Mouse (Mus musculus) A20 (cell line): ENCODE measurements around the gene Ovgp1.
"Not testable (repeated sequence)": the region's sequence is repeated elsewhere in the genome, so short reads cannot be mapped to it uniquely, and the experiment has no call there.

Experiments used
- DNase-seq: peaks from one replicate; pipeline ENCODE4 v3.0.0-alpha.2; 2011; ENCODE audit warnings: low read depth, low spot score

The Ovgp1 gene

DNA sequence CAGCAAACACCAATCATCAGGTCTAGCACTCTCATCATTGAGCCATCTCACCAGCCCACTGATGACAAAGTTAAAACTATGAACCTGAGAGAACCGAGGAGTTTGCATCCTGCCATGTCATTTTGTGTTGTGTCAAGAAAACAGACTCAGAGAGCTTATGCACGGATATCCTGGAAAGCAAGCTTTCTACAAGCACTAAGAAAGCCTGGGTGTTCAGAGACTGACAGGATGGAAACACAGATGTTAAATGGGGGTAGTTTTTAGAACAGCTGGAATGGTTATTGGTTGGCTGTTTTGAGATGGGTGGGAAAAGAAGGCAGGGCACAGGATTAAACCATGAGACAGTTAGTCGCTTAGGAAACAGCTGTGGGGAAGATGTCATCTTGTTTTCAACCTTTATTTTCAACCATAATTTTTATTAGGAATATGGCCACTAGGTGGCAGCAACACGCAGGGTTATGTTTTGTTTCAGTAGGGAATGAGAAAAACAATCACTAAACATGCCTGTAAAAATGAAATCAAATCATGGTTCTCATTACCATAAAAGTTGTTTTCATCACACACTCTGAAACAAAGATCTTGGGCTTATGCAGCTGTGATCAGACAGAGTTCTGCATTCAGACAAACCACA, 18.3 kb downstream of the Ovgp1 start:
- peak; percentile 68 for DNase-seq

DNA sequence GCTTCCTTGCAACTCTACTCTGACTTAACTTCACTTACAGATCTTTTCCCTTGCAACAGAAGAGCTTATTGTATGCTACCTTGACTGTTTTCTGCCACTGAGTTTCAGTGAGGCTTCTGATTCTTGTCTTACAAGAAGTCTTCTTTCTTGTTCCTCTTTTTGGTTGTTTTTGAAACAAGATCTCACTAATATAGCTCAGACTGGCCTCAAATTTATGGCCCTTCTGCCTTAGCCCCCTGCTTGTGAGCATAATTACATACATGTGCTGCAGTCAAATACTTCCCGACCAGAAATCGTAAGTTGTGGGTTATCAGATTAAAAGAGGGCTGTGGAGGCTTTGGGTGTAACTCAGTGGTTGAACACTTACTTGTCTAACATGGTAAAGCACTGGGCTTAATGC, 21.2 kb downstream of the Ovgp1 start:
- peak; percentile 79 for DNase-seq

GRCm38 (mm10) chr3:106000707-106001375, 27.3 kb downstream of the Ovgp1 start:
- peak; percentile 37 for DNase-seq

GRCm38 (mm10) chr3:106001416-106002370, 28.2 kb downstream of the Ovgp1 start:
- DNase-seq, result no peak

GRCm38 (mm10) chr3:106003360-106003759, 29.8 kb downstream of the Ovgp1 start:
- DNase-seq, result not testable (repeated sequence)

GRCm38 (mm10) chr3:106014546-106014945, 41.0 kb downstream of the Ovgp1 start, which contains the start of gene Pifo:
TSS of gene Pifo (minus strand) at chr3:106014646.
- DNase-seq, result no peak

DNA sequence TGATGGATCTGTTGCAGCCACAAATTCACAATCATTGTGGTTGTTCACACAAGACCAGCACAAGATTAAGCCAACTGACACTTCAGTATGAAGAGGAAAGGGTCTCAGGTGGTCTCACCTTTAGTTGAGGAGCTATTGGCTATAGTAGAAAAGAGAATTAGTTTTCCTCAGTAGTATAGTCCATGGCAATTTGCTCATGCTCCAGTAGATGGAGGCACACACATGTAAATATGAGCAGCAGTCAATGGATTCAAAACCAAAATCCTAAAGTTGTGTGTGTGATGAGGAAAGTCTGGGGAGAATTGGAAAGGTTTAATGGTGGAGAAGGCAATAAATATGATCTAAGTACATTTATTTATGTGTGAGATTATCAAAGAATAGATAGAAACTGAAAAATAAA, 48.3 kb downstream of the Ovgp1 start:
- peak; percentile 10 for DNase-seq

- no peak for DNase-seq
Observed at GRCm38 (mm10) chr3:106024135-106024534, 50.6 kb downstream of the Ovgp1 start.

GRCm38 (mm10) chr3:106032781-106033180, 59.3 kb downstream of the Ovgp1 start, which contains the start of gene Chil5:
TSS of gene Chil5 (minus strand) at chr3:106032814.
- DNase-seq, result no peak
